In the genomic region with DNA sequence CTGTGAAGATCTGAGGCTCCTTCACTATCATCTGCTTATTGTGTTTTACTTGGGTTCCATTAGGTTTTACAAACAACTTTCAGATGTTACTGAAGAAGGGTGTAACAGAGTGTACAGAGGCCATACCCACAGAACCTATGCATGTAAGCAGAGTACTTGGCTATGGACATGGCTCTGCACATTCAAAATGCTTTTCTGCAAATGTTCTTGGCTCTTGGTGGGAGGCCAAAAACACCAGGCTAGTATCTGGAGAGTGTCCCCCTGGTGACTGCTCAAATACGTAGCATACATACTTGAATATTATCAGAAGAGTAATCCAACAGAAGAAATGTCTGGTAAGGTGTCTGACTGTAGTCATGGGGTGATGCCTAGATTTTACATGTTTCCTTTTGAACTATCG, we compare ENCODE assay signal across 24 mouse cellular contexts.
DNase-seq lines count a peak whose midpoint lies in the region; ATAC-seq lines count a peak whose summit lies in the region.
"Had no signal": no experiment of that assay in that cellular context is flagged by ENCODE, and none has a peak within 500 bp of the region (broad histone marks: within the 10 kb centered on the region; RNA-seq: fewer than 3 reads in every experiment).

No protein-coding gene starts in this region.

- no peaks in the 10 kb centered on the region for H3K4me1 ChIP-seq in hindbrain, embryonic 16.5 days (ENCODE audit: control insufficient read depth, insufficient read depth, low read depth, low read length)
- H3K4me1 ChIP-seq in hindbrain, embryonic 10.5 days (replicated peaks): no peaks in the 10 kb centered on the region
- no peaks in the 10 kb centered on the region for H3K4me1 ChIP-seq in neural tube, embryonic 13.5 days (replicated peaks)
- H3K4me1 ChIP-seq in neural tube, embryonic 15.5 days: no peaks in the 10 kb centered on the region
- H3K4me1 ChIP-seq: kidney, embryonic 15.5 days; limb, embryonic 13.5 days; liver, embryonic 12.5 days; midbrain, embryonic 10.5 days had no signal

- ATAC-seq in hindbrain, embryonic 16.5 days: no peak
- ATAC-seq in neural tube, embryonic 13.5 days (ENCODE audit: low read depth): no peak
- no peak for ATAC-seq in neural tube, embryonic 15.5 days (ENCODE audit: low FRiP score)
- ATAC-seq: forebrain, postnatal 0 days; intestine, embryonic 16.5 days; liver, embryonic 12.5 days; midbrain, embryonic 16.5 days had no signal

- no peak overlapping the region for H3K4me2 ChIP-seq in hindbrain, embryonic 16.5 days (ENCODE audit: low read length)
- H3K4me2 ChIP-seq in neural tube, embryonic 13.5 days: no peak overlapping the region
- no peak overlapping the region for H3K4me2 ChIP-seq in neural tube, embryonic 15.5 days
- H3K4me2 ChIP-seq: heart, embryonic 15.5 days; hindbrain, embryonic 14.5 days; kidney, embryonic 15.5 days; limb, embryonic 13.5 days; liver, embryonic 12.5 days had no signal

- H3K27me3 ChIP-seq in hindbrain, embryonic 16.5 days (replicated peaks; ENCODE audit: control insufficient read depth, insufficient read depth, low read length): no peaks in the 10 kb centered on the region
- no peaks in the 10 kb centered on the region for H3K27me3 ChIP-seq in hindbrain, embryonic 10.5 days (ENCODE audit: insufficient read depth, poor library complexity, severe bottlenecking)
- H3K27me3 ChIP-seq in neural tube, embryonic 13.5 days: no peaks in the 10 kb centered on the region
- no peaks in the 10 kb centered on the region for H3K27me3 ChIP-seq in neural tube, embryonic 15.5 days (replicated peaks)
- H3K27me3 ChIP-seq: CH12.LX; heart, embryonic 15.5 days; kidney, embryonic 15.5 days; limb, embryonic 13.5 days; liver, embryonic 12.5 days had no signal

- H3K9me3 ChIP-seq in hindbrain, embryonic 16.5 days (ENCODE audit: control insufficient read depth, low read length): no peaks in the 10 kb centered on the region
- peaks cover 9% of the 10 kb centered on the region; the same call in 1 of the 2 replicates for H3K9me3 ChIP-seq in hindbrain, embryonic 10.5 days
- no peaks in the 10 kb centered on the region for H3K9me3 ChIP-seq in neural tube, embryonic 13.5 days
- H3K9me3 ChIP-seq in neural tube, embryonic 15.5 days (replicated peaks): no peaks in the 10 kb centered on the region
- H3K9me3 ChIP-seq: G1E; heart, embryonic 15.5 days; kidney, embryonic 15.5 days; liver, embryonic 12.5 days had no signal

- no peaks in the 10 kb centered on the region for H3K36me3 ChIP-seq in hindbrain, embryonic 16.5 days (ENCODE audit: control insufficient read depth, insufficient read depth, low read length)
- H3K36me3 ChIP-seq in hindbrain, embryonic 10.5 days: peaks cover 42% of the 10 kb centered on the region
- peaks cover 9% of the 10 kb centered on the region; the same call in 1 of the 2 replicates for H3K36me3 ChIP-seq in neural tube, embryonic 13.5 days
- no peaks in the 10 kb centered on the region for H3K36me3 ChIP-seq in neural tube, embryonic 15.5 days

- peak overlapping the region; percentile 39; the same call in 1 of the 2 replicates for H3K27ac ChIP-seq in hindbrain, embryonic 16.5 days (ENCODE audit: low read depth, low read length)
- H3K27ac ChIP-seq in hindbrain, embryonic 10.5 days: no peak overlapping the region
- H3K27ac ChIP-seq in neural tube, embryonic 13.5 days (replicated peaks): 0 out of 2 replicates have a peak overlapping the region, but pooled peaks have one; percentile 16
- no peak overlapping the region for H3K27ac ChIP-seq in neural tube, embryonic 15.5 days (replicated peaks)
- H3K27ac ChIP-seq: heart, embryonic 15.5 days; hindbrain, embryonic 14.5 days; kidney, embryonic 15.5 days; limb, embryonic 13.5 days; liver, embryonic 12.5 days; midbrain, embryonic 10.5 days had no signal

- H3K9ac ChIP-seq in hindbrain, embryonic 16.5 days (ENCODE audit: low read depth, low read length): no peak overlapping the region
- no peak overlapping the region for H3K9ac ChIP-seq in neural tube, embryonic 13.5 days
- no peak overlapping the region for H3K9ac ChIP-seq in neural tube, embryonic 15.5 days (replicated peaks)
- H3K9ac ChIP-seq: forebrain, postnatal 0 days; heart, embryonic 15.5 days; hindbrain, embryonic 14.5 days; kidney, embryonic 15.5 days; limb, embryonic 13.5 days; liver, embryonic 12.5 days had no signal

- H3K4me3 ChIP-seq in hindbrain, embryonic 16.5 days (ENCODE audit: low read length): no peak overlapping the region
- H3K4me3 ChIP-seq in hindbrain, embryonic 10.5 days: no peak overlapping the region
- H3K4me3 ChIP-seq in neural tube, embryonic 13.5 days: no peak overlapping the region
- no peak overlapping the region for H3K4me3 ChIP-seq in neural tube, embryonic 15.5 days (replicated peaks)
- H3K4me3 ChIP-seq: heart, embryonic 15.5 days; kidney, embryonic 15.5 days; limb, embryonic 13.5 days; liver, embryonic 12.5 days; midbrain, embryonic 10.5 days had no signal

- peak; percentile 79 for DNase-seq in heart, adult 11 months
- DNase-seq in heart, adult 9 months (ENCODE audit: low spot score in 2 of 2): no peak
- DNase-seq in hindbrain, embryonic 10.5 days (ENCODE audit: low spot score): no peak
- no peak for DNase-seq in urinary bladder, adult 18-20 months (ENCODE audit: low spot score in 2 of 2)
- DNase-seq: adrenal gland, adult 2 months; B cell, adult 2 months; cerebellum, adult 11-12 months; cerebellum, postnatal 10 days; forebrain, postnatal 0 days; kidney, postnatal 36 days; lung, adult 18-20 months had no signal

- 85% methylated on average over 2 of the region's 2 CpGs for WGBS in hindbrain, embryonic 16.5 days
- WGBS in hindbrain, embryonic 10.5 days: 96% methylated on average over 2 of the region's 2 CpGs
- WGBS in neural tube, embryonic 13.5 days: 92% methylated on average over 2 of the region's 2 CpGs
- WGBS in neural tube, embryonic 15.5 days: 88% methylated on average over 2 of the region's 2 CpGs

Comparison
In these comparisons a context has a peak if more than half of its experiments do, and no peak if none do; other contexts are left out.
1. H3K27ac ChIP-seq: peak in hindbrain, embryonic 16.5 days (single experiment) and neural tube, embryonic 13.5 days (single experiment); none in hindbrain, embryonic 10.5 days (single experiment) and neural tube, embryonic 15.5 days (single experiment).